31 mouse cellular contexts compared by ENCODE assay signal in the genomic region with DNA sequence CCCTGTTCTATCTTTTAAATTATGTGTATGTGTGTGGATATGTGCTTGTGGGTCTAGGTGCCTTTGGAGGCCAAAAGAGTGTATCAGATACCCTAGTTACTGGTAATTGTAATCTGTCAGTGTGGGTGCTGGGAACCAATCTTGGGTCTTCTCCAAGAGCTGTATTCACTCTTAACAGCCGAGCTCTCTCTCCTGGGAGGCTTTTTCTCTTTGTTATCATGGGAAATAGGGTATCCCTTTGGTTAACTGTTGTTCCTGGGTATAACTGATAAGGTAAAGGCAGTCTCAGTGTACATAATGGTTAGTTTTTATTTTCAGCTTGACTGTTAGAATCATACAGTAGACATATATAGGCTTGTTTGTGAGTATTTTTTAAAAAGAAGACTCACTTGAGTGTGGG. TPM values are rescaled to one million over a fixed set of nuclear protein-coding genes. Genes with fewer than 3 reads are reported as not detected.
DNase-seq lines count a peak whose midpoint lies in the region; ATAC-seq and TF ChIP-seq lines count a peak whose summit lies in the region.
"Had no signal": no experiment of that assay in that cellular context is flagged by ENCODE, and none has a peak within 500 bp of the region (broad histone marks: within the 10 kb centered on the region; RNA-seq: fewer than 3 reads in every experiment).

No protein-coding gene starts in this region.

- peaks cover 82% of the 10 kb centered on the region for H3K36me3 ChIP-seq in liver, embryonic 14.5 days (replicated peaks; ENCODE audit: control insufficient read depth, insufficient read depth, low read depth)
- peaks cover 98% of the 10 kb centered on the region for H3K36me3 ChIP-seq in liver, embryonic 12.5 days

- WGBS in liver, embryonic 14.5 days (ENCODE audit: insufficient replicate concordance), result 28% methylated on average over 1 of the region's 1 CpGs
- WGBS in liver, embryonic 12.5 days (ENCODE audit: insufficient replicate concordance), result 20% methylated on average over 1 of the region's 1 CpGs

- no peak overlapping the region for H3K9ac ChIP-seq in liver, embryonic 14.5 days (replicated peaks)
- no peak overlapping the region for H3K9ac ChIP-seq in liver, embryonic 12.5 days
- H3K9ac ChIP-seq: heart, embryonic 12.5 days; heart, embryonic 15.5 days; hindbrain, embryonic 13.5 days had no signal

- peak overlapping the region; percentile 73 for H3K27ac ChIP-seq in layer of hippocampus, adult 2 months
- no peak overlapping the region for H3K27ac ChIP-seq in liver, embryonic 14.5 days
- H3K27ac ChIP-seq in liver, embryonic 12.5 days, result no peak overlapping the region
- H3K27ac ChIP-seq: heart, embryonic 15.5 days; hindbrain, embryonic 10.5 days; hindbrain, embryonic 13.5 days had no signal

- no peak for TF ChIP-seq CTCF in layer of hippocampus, adult 2 months (conservative IDR thresholded peaks at IDR 0.05)
- TF ChIP-seq CTCF in liver, embryonic 14.5 days (IDR thresholded peaks at IDR 0.05; ENCODE audit: low read depth), result no peak

- ATAC-seq in liver, embryonic 14.5 days (ENCODE audit: insufficient read depth), result peak; percentile 52
- ATAC-seq in liver, embryonic 12.5 days, result no peak
- peak; percentile 90 for ATAC-seq in megakaryocyte-erythroid progenitor cell, adult 5-6 weeks (replicated peaks; ENCODE audit: low FRiP score, low TSS enrichment, poor library complexity, severe bottlenecking)
- ATAC-seq: activated CD4-positive, CD25-positive, alpha-beta regulatory T cell, adult 4 months; forebrain, embryonic 14.5 days; hindbrain, embryonic 16.5 days had no signal

- no peak overlapping the region for H3K4me3 ChIP-seq in layer of hippocampus, adult 2 months
- no peak overlapping the region for H3K4me3 ChIP-seq in liver, embryonic 14.5 days (ENCODE audit: insufficient read depth in 1 of 2, low read depth in 2 of 2, low read length in 2 of 2)
- H3K4me3 ChIP-seq in liver, embryonic 12.5 days, result no peak overlapping the region
- H3K4me3 ChIP-seq: heart, embryonic 12.5 days; heart, embryonic 15.5 days; hindbrain, embryonic 10.5 days; hindbrain, embryonic 13.5 days had no signal

- TF ChIP-seq EP300 in liver, embryonic 14.5 days (IDR thresholded peaks at IDR 0.05; ENCODE audit: low read depth), result peak; percentile 43; the same call in 1 of the 2 replicates

- peaks cover 0 to 7% of the 10 kb centered on the region in 2 experiments; a peak in 3 of 4 replicates for H3K4me1 ChIP-seq in liver, embryonic 14.5 days (replicated peaks; ENCODE audit: control insufficient read depth in 2 of 2, insufficient read depth in 2 of 2, low read length in 1 of 2)
- H3K4me1 ChIP-seq in liver, embryonic 12.5 days, result peaks cover 15% of the 10 kb centered on the region
- H3K4me1 ChIP-seq: heart, embryonic 12.5 days; heart, embryonic 15.5 days; hindbrain, embryonic 10.5 days; hindbrain, embryonic 13.5 days had no signal

- no peaks in the 10 kb centered on the region for H3K9me3 ChIP-seq in liver, embryonic 14.5 days (ENCODE audit: control insufficient read depth, low read length)
- no peaks in the 10 kb centered on the region for H3K9me3 ChIP-seq in liver, embryonic 12.5 days (replicated peaks)
- H3K9me3 ChIP-seq: G1E; heart, embryonic 12.5 days; heart, embryonic 15.5 days; hindbrain, embryonic 10.5 days; hindbrain, embryonic 13.5 days had no signal

- no peak for DNase-seq in layer of hippocampus, adult 2 months (ENCODE audit: low spot score in 2 of 2)
- DNase-seq in layer of hippocampus, postnatal 25 days (ENCODE audit: extremely low spot score in 1 of 2, low spot score in 1 of 2), result no peak
- no peak for DNase-seq in liver, embryonic 14.5 days (ENCODE audit: low read depth in 3 of 3, low spot score in 3 of 3)
- DNase-seq in MEL-GATA-1-ER (ENCODE audit: extremely low read depth, low read depth), result peak; percentile 20
- no peak for DNase-seq in thymus, postnatal 36 days
- DNase-seq: adrenal gland, adult 8-10 months; adrenal gland, postnatal 25 days; B cell, adult 2 months; cerebellum, adult 11-12 months; cerebellum, adult 8-10 months; cerebellum, postnatal 10 days; cerebellum, postnatal 36 days; gastrocnemius, postnatal 10 days; heart, adult 18-20 months; heart, postnatal 10 days; heart, postnatal 36 days had no signal

- no peaks in the 10 kb centered on the region for H3K27me3 ChIP-seq in liver, embryonic 14.5 days (ENCODE audit: control insufficient read depth, insufficient read depth, low read length)
- H3K27me3 ChIP-seq in liver, embryonic 12.5 days (replicated peaks), result no peaks in the 10 kb centered on the region
- H3K27me3 ChIP-seq: CH12.LX; heart, embryonic 12.5 days; heart, embryonic 15.5 days; hindbrain, embryonic 13.5 days had no signal

- H3K4me2 ChIP-seq in liver, embryonic 14.5 days (ENCODE audit: low read depth), result no peak overlapping the region
- no peak overlapping the region for H3K4me2 ChIP-seq in liver, embryonic 12.5 days
- H3K4me2 ChIP-seq: heart, embryonic 12.5 days; heart, embryonic 15.5 days; hindbrain, embryonic 13.5 days had no signal

RNA-seq across cellular contexts. Expression of gene Cdc45, which starts 10.6 kb away (rescaled TPM):
- 1 to 10 TPM; 2.3 to 2.8 TPM for total RNA-seq in layer of hippocampus, adult 2 months (2021)
- total RNA-seq in layer of hippocampus, postnatal 25 days (2021), result 1 to 10 TPM; 1.7 to 1.9 TPM
- polyA plus RNA-seq in liver, embryonic 14.5 days (2012; rRNA removed), result 40.7 and 45.8 TPM in 2 replicates
- polyA plus RNA-seq in liver, embryonic 14.5 days (2014; fragmentation: Nextera tagmentation; extraction: Ambion mirVana), result 40.6 and 45.4 TPM in 2 replicates
- 54.2 and 55.9 TPM in 2 replicates for polyA plus RNA-seq in liver, embryonic 12.5 days (2016; fragmentation: Nextera tagmentation; extraction: Ambion mirVana)
- total RNA-seq in megakaryocyte-erythroid progenitor cell, adult 5-6 weeks (2014; fragmentation: Nextera tagmentation), result 63.3 and 67.3 TPM in 2 replicates
- 58.1 and 69.0 TPM in 2 replicates for total RNA-seq in megakaryocyte-erythroid progenitor cell, adult 5-6 weeks (2017)

RNA-seq across cellular contexts. Expression of gene Ufd1, which starts 10.8 kb away (rescaled TPM):
- 100 to 1,000 TPM; 111 TPM for total RNA-seq in layer of hippocampus, adult 2 months (2021)
- total RNA-seq in layer of hippocampus, postnatal 25 days (2021), result 100 to 1,000 TPM; 101 to 103 TPM
- 14.6 and 19.3 TPM in 2 replicates for polyA plus RNA-seq in liver, embryonic 14.5 days (2012; rRNA removed)
- polyA plus RNA-seq in liver, embryonic 14.5 days (2014; fragmentation: Nextera tagmentation; extraction: Ambion mirVana), result 29.8 and 32.3 TPM in 2 replicates
- polyA plus RNA-seq in liver, embryonic 12.5 days (2016; fragmentation: Nextera tagmentation; extraction: Ambion mirVana), result 53.8 and 57.5 TPM in 2 replicates
- 80.2 and 81.2 TPM in 2 replicates for total RNA-seq in megakaryocyte-erythroid progenitor cell, adult 5-6 weeks (2014; fragmentation: Nextera tagmentation)
- 73.7 and 112 TPM in 2 replicates for total RNA-seq in megakaryocyte-erythroid progenitor cell, adult 5-6 weeks (2017)

RNA-seq across cellular contexts. Expression of gene 2510002D24Rik, which starts 14.0 kb away (rescaled TPM):
- 10 to 100 TPM; 27.5 to 30.9 TPM for total RNA-seq in layer of hippocampus, adult 2 months (2021)
- total RNA-seq in layer of hippocampus, postnatal 25 days (2021), result 10 to 100 TPM; 23.8 to 28.2 TPM
- 20.5 and 23.6 TPM in 2 replicates for polyA plus RNA-seq in liver, embryonic 14.5 days (2012; rRNA removed)
- 10.1 and 11.0 TPM in 2 replicates for polyA plus RNA-seq in liver, embryonic 14.5 days (2014; fragmentation: Nextera tagmentation; extraction: Ambion mirVana)
- polyA plus RNA-seq in liver, embryonic 12.5 days (2016; fragmentation: Nextera tagmentation; extraction: Ambion mirVana), result 32.3 and 32.8 TPM in 2 replicates
- total RNA-seq in megakaryocyte-erythroid progenitor cell, adult 5-6 weeks (2014; fragmentation: Nextera tagmentation), result 42.7 and 71.2 TPM in 2 replicates
- 52.5 TPM in 2 replicates for total RNA-seq in megakaryocyte-erythroid progenitor cell, adult 5-6 weeks (2017)

RNA-seq across cellular contexts. Expression of gene Gm28539, which starts 14.0 kb away (rescaled TPM):
- total RNA-seq in layer of hippocampus, adult 2 months (2021), result 10 to 100 TPM in 1 of 2 experiments, 1 to 10 TPM in 1; 1.4 to 10.7 TPM
- total RNA-seq in layer of hippocampus, postnatal 25 days (2021), result 1 to 10 TPM; 7.7 to 9.8 TPM
- not detected in 2 replicates for polyA plus RNA-seq in liver, embryonic 14.5 days (2012; rRNA removed)
- not detected in 2 replicates for polyA plus RNA-seq in liver, embryonic 14.5 days (2014; fragmentation: Nextera tagmentation; extraction: Ambion mirVana)
- polyA plus RNA-seq in liver, embryonic 12.5 days (2016; fragmentation: Nextera tagmentation; extraction: Ambion mirVana), result not detected in 2 replicates
- total RNA-seq in megakaryocyte-erythroid progenitor cell, adult 5-6 weeks (2014; fragmentation: Nextera tagmentation), result not detected in 2 replicates
- not detected in 2 replicates for total RNA-seq in megakaryocyte-erythroid progenitor cell, adult 5-6 weeks (2017)
- total RNA-seq: G1E had no signal
- polyA plus RNA-seq: activated CD4-positive, CD25-positive, alpha-beta regulatory T cell, adult 4 months; embryonic facial prominence, embryonic 11.5 days; embryonic facial prominence, embryonic 14.5 days; forebrain, embryonic 11.5 days; forebrain, embryonic 14.5 days; G1E; gonadal fat pad, adult 2 months; heart, embryonic 12.5 days; heart, embryonic 15.5 days; hindbrain, embryonic 10.5 days; hindbrain, embryonic 13.5 days; hindbrain, embryonic 16.5 days had no signal

RNA-seq across cellular contexts. Expression of gene Cldn5, which starts 45.7 kb away (rescaled TPM):
- total RNA-seq in layer of hippocampus, adult 2 months (2021), result 10 to 100 TPM; 41.6 to 44.3 TPM
- total RNA-seq in layer of hippocampus, postnatal 25 days (2021), result 10 to 100 TPM; 53.6 to 57.3 TPM
- 6.5 and 6.6 TPM in 2 replicates for polyA plus RNA-seq in liver, embryonic 14.5 days (2012; rRNA removed)
- 6.1 and 6.2 TPM in 2 replicates for polyA plus RNA-seq in liver, embryonic 14.5 days (2014; fragmentation: Nextera tagmentation; extraction: Ambion mirVana)
- polyA plus RNA-seq in liver, embryonic 12.5 days (2016; fragmentation: Nextera tagmentation; extraction: Ambion mirVana), result 10.7 and 11.8 TPM in 2 replicates
- total RNA-seq in megakaryocyte-erythroid progenitor cell, adult 5-6 weeks (2014; fragmentation: Nextera tagmentation), result not detected in 2 replicates
- not detected in 2 replicates for total RNA-seq in megakaryocyte-erythroid progenitor cell, adult 5-6 weeks (2017)
- total RNA-seq: CH12.LX, G1E had no signal
- polyA plus RNA-seq: activated CD4-positive, CD25-positive, alpha-beta regulatory T cell, adult 4 months had no signal

Comparison
In these comparisons a context has a peak if more than half of its experiments do, and no peak if none do; other contexts are left out.
1. RNA of gene Cdc45, which starts 10.6 kb away (total RNA-seq): 58.1 to 69.0 TPM in megakaryocyte-erythroid progenitor cell, adult 5-6 weeks; 2.3 to 2.8 TPM in layer of hippocampus, adult 2 months and 1.7 to 1.9 TPM in layer of hippocampus, postnatal 25 days; every median in the first group is over 10 times any median in the second.